Mouse (Mus musculus): ENCODE results near the gene 1700012B09Rik. TPM values are rescaled to one million over a fixed set of nuclear protein-coding genes. Genes with fewer than 3 reads are reported as not detected.

Gene 1700012B09Rik
- total RNA-seq, 2 experiments from 2014 or later, result not detected

DNA sequence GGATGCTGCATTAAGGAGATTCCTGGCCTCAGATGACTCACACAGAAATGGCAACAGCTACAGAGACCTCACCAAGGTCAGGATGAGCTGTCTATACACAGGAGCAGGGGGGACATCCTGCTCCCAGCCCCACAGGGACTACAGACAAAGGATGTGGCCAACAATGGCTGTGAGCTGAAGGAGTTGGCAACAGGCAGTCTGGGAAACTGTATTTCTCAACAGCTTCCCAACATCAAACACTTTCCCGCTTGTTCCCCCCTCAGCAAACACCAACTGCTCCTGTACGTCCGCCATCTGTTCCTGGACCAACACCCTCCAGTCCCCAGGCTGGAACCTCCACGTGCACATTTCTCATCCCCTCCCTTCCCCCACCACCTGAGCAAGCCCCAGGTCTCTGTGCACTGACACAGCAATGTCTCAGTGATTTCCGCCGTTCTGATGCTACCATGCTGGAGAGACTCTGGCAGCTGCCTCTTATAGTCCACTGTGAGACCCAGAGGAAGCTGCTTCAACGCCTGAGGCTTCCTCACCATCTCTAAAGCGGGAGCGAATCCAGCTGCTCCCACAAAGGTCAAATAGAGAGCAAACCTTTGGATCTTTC, 39.8 kb downstream of the 1700012B09Rik start:
- no peak for DNase-seq

DNA sequence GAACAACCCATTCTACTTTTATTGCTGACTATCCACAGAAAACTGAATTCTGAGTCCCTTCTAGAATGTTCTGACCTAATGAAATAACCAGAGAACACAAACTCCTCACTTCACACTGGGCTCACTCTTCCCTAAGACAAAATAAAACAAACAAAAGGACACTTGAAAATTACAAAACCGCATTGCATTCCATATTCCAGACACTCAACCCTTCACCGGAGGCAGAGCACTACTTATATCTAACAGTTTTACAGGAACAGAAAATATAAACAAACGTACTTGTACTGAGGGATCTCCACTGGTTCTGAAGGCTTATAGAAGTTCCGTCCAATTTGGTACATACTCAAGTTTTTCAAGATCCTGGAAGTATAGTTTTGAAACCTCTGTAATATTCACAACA, 42.5 kb downstream of the 1700012B09Rik start:
- no peak for DNase-seq

DNA sequence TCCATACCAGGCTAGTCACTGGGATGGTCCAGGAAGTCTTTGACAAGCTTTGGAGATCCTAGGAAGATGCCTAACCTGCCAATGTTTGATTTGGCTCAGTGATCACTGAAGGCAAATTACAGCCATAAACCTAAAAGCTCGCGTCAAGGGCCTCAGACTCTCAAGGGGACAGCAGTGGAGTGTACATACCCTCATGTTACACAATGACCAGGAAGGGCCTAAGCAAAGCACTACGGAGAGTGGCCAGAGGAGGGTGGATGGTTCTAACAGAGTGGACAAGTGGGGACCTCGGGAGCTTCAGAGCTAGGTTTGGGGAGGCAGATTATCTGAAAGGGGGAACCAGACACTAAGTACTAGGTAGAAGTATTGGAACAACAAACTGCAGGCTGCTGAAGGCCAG, 44.2 kb downstream of the 1700012B09Rik start:
- DNase-seq, result no peak

DNA sequence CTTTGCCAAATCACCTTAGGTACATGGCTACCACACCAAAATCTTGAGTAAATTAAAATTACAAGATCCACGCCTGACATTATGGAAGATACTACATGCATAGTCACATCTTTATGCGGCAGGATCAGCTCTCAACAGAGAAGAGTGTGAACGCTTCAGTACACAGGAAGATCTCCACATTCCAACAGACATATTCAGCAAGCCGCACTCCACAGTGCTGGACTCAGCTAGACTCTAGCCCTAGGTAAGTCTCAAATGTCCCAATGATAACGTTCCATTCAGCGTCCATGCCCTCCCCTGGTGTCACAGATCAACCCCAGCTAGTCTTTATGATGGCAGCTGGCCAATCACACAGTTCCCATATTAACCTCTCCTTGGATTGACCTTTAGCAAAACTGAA, 44.8 kb downstream of the 1700012B09Rik start:
- no peak for DNase-seq

DNA sequence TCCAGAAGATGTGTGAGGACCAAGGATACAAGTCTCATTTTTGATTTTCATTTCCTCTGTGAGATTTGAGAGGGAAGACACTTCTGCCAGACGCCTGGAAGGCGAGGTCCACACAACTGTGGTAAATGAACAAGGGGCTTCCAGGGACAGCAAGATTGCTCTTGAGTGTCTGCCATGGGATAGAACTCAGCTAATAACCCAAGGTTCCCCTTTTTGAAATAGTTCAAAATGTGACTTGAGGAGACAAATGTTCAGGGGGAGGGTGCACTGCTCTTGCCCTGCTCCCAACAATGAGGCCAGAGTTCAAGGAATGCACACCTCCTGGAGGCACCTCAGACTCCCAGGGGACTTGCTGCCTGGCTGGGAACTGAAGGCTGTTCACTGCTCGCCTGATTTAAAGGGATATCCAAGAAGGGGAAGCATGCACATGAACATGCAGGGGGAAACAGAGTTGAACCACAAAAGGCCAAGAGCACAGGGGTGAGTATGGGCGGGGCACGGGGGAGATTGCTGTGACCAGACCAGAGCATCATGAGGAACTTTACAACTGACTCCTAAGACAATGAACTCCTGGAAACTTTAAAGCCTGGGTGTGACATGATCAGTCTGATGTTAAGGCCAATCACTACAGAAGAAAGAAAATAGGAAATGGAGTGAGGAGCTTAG, 45.9 kb downstream of the 1700012B09Rik start:
- no peak for DNase-seq

DNA sequence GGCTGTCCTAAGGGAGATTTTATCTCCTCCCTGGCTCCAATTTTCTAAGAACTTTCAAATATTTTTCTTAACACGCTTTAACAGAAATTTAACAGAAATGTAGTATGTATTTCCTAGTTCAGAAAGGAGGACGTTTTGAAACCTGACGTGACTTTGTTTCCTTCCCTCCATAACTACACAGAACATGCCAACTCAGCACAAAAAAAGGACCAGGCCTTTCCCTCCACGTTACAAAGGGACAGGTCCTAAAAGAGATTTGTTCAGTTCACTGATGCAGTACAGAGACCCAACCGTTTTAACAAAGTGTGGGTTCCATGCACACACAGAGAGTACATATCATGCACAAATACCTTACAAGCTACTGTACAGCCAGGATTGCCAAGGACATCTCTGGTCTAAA, 49.2 kb downstream of the 1700012B09Rik start:
- no peak for DNase-seq

DNA sequence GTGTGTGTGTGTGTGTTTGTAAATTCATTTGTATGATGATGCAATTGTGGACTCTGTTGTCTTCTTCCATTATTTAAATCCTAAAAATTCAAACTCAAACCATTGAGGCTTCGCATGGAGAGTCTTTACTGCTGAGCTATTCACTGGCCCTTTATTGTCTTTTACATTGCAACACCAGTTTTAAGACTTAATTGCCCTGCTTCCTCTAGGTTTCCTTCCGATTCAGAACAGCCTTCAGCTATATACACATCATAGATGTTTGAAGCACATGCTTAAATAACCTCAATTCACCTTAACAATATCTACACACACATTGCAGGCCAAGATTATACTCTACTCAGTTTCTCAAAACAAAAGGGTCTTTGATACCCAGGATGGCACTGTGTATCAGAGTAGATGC, 50.4 kb downstream of the 1700012B09Rik start:
- no peak for DNase-seq

DNA sequence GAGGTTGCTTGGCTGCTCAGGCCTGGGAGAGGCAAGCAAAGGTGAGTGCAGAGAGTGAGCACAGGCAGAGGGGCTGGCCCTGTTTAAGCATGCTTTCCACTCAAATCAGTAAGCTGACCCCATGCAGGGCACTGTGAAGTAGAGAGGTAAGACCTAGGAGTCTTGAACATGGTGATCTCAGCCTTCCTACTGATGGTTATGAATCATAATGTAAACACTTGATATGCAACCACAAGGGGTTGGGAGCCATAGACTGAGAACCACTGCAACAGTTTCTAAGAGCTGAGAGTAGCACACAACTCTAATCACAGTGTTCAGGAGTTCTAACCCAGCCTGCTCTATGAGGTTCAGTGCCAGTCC, 52.5 kb downstream of the 1700012B09Rik start:
- no peak for DNase-seq

DNA sequence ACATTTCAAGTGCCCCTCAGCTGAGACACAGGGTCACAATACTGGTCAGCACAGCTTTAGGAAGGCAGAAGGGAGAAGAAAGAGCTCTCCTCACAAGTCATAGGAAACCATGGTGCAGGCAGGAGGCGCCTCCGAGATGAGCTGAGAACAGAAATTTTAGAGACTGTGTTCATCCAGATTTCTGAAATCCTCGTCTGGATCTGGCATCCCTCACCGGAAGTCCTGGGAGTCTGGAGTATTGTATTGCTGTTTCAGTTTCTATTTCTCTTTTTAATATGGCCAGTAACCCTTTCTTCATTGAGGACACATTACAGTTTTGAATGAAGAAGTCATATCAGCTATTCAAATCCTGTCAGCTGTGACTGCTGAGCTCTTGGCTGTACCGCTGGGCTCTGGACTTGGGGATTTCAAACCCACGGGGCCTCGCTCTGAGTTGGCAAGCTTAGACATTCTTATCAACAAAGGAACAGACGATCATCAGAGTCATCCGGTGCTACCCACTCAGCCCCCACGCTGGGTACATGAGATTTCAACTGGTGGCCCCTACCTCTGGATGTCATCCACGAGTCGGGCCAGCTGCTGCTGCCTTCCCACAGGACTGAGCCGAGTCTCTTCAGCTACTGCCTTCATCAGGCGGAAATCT, 53.0 kb downstream of the 1700012B09Rik start:
- DNase-seq, result peak; percentile 49 to 65

DNA sequence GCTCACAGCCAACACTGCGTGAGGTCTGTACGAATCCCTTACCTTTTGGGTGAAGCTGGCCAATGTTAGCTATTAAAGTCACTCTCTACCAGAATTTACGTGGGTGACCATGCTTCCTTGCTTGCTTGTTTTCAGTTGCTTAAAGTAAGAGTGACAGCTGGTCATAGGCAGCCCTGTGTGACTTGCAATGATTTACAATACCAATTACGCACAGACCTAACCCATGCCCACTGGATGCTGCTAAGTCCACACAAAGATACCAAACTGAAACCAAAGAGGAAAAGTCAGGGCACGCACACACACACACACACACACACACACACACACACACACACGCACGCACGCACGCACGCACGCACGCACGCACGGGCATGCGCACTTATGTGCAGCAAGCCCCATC, 55.6 kb downstream of the 1700012B09Rik start:
- no peak for DNase-seq

DNA sequence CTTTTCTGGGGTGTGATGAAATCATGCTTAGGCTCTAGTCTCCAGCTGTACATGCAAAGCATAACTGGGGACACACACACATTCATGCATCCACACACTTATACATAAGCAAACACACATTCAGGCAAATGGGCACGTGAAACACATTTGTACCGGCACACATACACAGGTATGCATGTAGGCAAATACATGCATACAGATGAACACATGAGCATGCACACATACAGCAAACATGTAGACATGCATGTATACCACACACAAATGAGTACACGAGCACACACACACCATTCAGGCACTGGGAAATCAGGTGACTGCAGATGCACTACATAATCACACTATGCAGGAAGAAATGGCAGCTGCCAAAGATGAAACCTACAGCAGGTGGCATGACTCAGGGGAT, 59.9 kb downstream of the 1700012B09Rik start:
- DNase-seq, result no peak

Other genes starting within 250 kb of the 1700012B09Rik start
- 10 to 100 TPM; 57.6 to 60.4 TPM for gene Amotl1, start 126.0 kb downstream of the 1700012B09Rik start, total RNA-seq (2021)
- gene Piwil4, start 30.3 kb downstream of the 1700012B09Rik start, total RNA-seq (2021), result not detected
- gene Fut4, start 18.6 kb downstream of the 1700012B09Rik start, total RNA-seq (2021), result under 1 TPM; 0.67 to 0.72 TPM
- gene Mre11a, start 13.6 kb upstream of the 1700012B09Rik start, total RNA-seq (2021), result 10 to 100 TPM; 11.2 to 12.1 TPM
- gene Ankrd49, start 13.8 kb upstream of the 1700012B09Rik start, total RNA-seq (2021), result 1 to 10 TPM; 6.7 to 7.2 TPM
- not detected for gene Gpr83, start 89.2 kb upstream of the 1700012B09Rik start, total RNA-seq (2021)
- 1 to 10 TPM in 1 of 2 experiments, not detected in 1; 1.0 TPM for gene Izumo1r, start 132.9 kb upstream of the 1700012B09Rik start, total RNA-seq (2021)

All from heart, adult 18-20 months (tissue).